Mouse (Mus musculus) right cerebral cortex, postnatal 4 days (tissue): ENCODE measurements at regions not wholly inside any gene's neighbourhood (a gene's known extent, or its start where the extent isn't known, plus 50 kb on each side); places are given as distances from the start of the nearest gene placed in this dataset.

ENCODE experiments used
- DNase-seq: peaks from one replicate; pipeline ENCODE4 v3.0.0-alpha.2; 2022

- DNase-seq = no peak
Measured at GRCm38 (mm10) chr3:101691937-101692604, 87.6 kb upstream of the Atp1a1 start.

GRCm38 (mm10) chr3:101690779-101691178 lies 86.3 kb upstream of the Atp1a1 start:
- DNase-seq = no peak

- no peak for DNase-seq
Measured at GRCm38 (mm10) chr3:101690222-101690621, 85.7 kb upstream of the Atp1a1 start.

GRCm38 (mm10) chr3:101685203-101685602 lies 80.7 kb upstream of the Atp1a1 start:
- no peak for DNase-seq

GRCm38 (mm10) chr3:101672943-101673342 lies 68.5 kb upstream of the Atp1a1 start:
- DNase-seq = no peak

- DNase-seq = no peak
Measured at GRCm38 (mm10) chr3:101670561-101671001, 66.1 kb upstream of the Atp1a1 start.

- no peak for DNase-seq
Measured at GRCm38 (mm10) chr3:101669743-101670142, 65.3 kb upstream of the Atp1a1 start.

GRCm38 (mm10) chr3:101667767-101668387 lies 63.4 kb upstream of the Atp1a1 start:
- no peak for DNase-seq

- DNase-seq = no peak
Measured at GRCm38 (mm10) chr3:101667186-101667585, 62.7 kb upstream of the Atp1a1 start.

- DNase-seq = no peak
Measured at GRCm38 (mm10) chr3:101666583-101666982, 62.1 kb upstream of the Atp1a1 start.

- DNase-seq = no peak
Measured at GRCm38 (mm10) chr3:101661184-101661992, 56.9 kb upstream of the Atp1a1 start.

- DNase-seq = no peak
Measured at GRCm38 (mm10) chr3:101660635-101661034, 56.2 kb upstream of the Atp1a1 start.

GRCm38 (mm10) chr3:101660176-101660575 lies 55.7 kb upstream of the Atp1a1 start:
- no peak for DNase-seq

- DNase-seq = no peak
Measured at GRCm38 (mm10) chr3:101657979-101658378, 53.5 kb upstream of the Atp1a1 start.

GRCm38 (mm10) chr3:101654720-101655119 lies 50.2 kb upstream of the Atp1a1 start:
- no peak for DNase-seq
